18 mouse cellular contexts compared by ENCODE assay signal in the genomic region with DNA sequence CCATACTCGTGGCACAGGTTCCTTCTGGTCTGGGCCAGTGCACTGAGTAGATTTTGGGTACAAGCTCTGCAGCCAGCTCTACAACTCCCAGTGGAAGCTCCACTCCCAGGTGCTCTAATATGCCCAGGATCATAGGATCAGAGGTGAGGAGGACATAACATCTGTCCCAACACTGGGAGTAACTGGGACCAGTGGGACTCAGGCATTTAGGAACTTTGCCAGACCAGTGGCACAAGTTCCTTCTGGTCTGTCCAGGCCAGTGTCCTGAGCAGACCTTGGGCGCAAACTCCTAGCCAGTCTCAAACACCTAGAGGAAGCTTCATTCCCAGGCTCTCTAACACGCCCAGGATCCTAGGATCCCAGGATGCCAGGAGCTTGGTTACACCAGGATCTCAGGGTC.
DNase-seq lines count a peak whose midpoint lies in the region; TF ChIP-seq lines count a peak whose summit lies in the region.
"Had no signal": no experiment of that assay in that cellular context is flagged by ENCODE, and none has a peak within 500 bp of the region (broad histone marks: within the 10 kb centered on the region; RNA-seq: fewer than 3 reads in every experiment).

No protein-coding gene starts in this region.

- no peak for TF ChIP-seq CTCF in gastrocnemius, adult 2 months (IDR thresholded peaks at IDR 0.05)
- no peak for TF ChIP-seq CTCF in kidney, adult 2 months (conservative IDR thresholded peaks at IDR 0.05; ENCODE audit: insufficient read depth, insufficient read length, low read depth, low read length)
- no peak for TF ChIP-seq CTCF in liver, adult 2 months (IDR thresholded peaks at IDR 0.05; ENCODE audit: low read depth, low read length)
- no peak for TF ChIP-seq CTCF in left cerebral cortex, adult 2 months (IDR thresholded peaks at IDR 0.05)

- no peak for DNase-seq in gastrocnemius, adult 2 months
- no peak for DNase-seq in gastrocnemius, adult 8-10 months (ENCODE audit: low spot score in 2 of 2)
- no peak for DNase-seq in kidney, adult 2 months
- DNase-seq in kidney, adult 18-20 months, result no peak
- DNase-seq in liver, adult 2 months (ENCODE audit: extremely low read depth, low read depth, low spot score), result peak; percentile 58
- no peak for DNase-seq in liver
- no peak for DNase-seq in left cerebral cortex, adult 2 months (ENCODE audit: extremely low spot score in 1 of 2, low spot score in 2 of 2)
- DNase-seq: adrenal gland, adult 8-10 months; cerebellum, adult 9-10 months; cerebellum, postnatal 14 days; gastrocnemius, postnatal 25 days; heart, postnatal 14 days; heart, postnatal 4 days had no signal

- H3K9ac ChIP-seq in liver, adult 2 months (ENCODE audit: low read depth, low read length), result no peak overlapping the region
- H3K9ac ChIP-seq: forebrain, embryonic 13.5 days; heart, embryonic 13.5 days; hindbrain, embryonic 14.5 days had no signal

- no peaks in the 10 kb centered on the region for H3K36me3 ChIP-seq in kidney, adult 2 months (ENCODE audit: control insufficient read depth, insufficient read depth, low read length)
- no peaks in the 10 kb centered on the region for H3K36me3 ChIP-seq in liver, adult 2 months (ENCODE audit: control insufficient read depth, insufficient read depth, low read length)

- intact Hi-C loops in gastrocnemius, adult 2 months (cut with DNase I), result no loop called here
- intact Hi-C loops in left cerebral cortex, adult 2 months (cut with DNase I), result no loop called here

- peaks cover 17% of the 10 kb centered on the region; the same call in 1 of the 2 replicates for H3K79me2 ChIP-seq in liver, adult 2 months (ENCODE audit: control insufficient read depth, insufficient read depth, low read length)

- no peak for TF ChIP-seq POLR2A in kidney, adult 2 months (IDR thresholded peaks at IDR 0.05; ENCODE audit: low read depth, low read length)
- TF ChIP-seq POLR2A in liver, adult 2 months (IDR thresholded peaks at IDR 0.05; ENCODE audit: extremely low read depth, insufficient read depth, low read length), result no peak

- WGBS in kidney, adult 2 months, result 67% methylated on average over 3 of the region's 3 CpGs
- 88% methylated on average over 3 of the region's 3 CpGs for WGBS in liver, adult 2 months

- no peaks in the 10 kb centered on the region for H3K27me3 ChIP-seq in kidney, adult 2 months (replicated peaks; ENCODE audit: control insufficient read depth, insufficient read depth, low read length)
- no peaks in the 10 kb centered on the region for H3K27me3 ChIP-seq in liver, adult 2 months (ENCODE audit: control insufficient read depth, insufficient read depth, low read length)
- H3K27me3 ChIP-seq: forebrain, embryonic 13.5 days; heart, embryonic 13.5 days had no signal

- no peak overlapping the region for H3K4me3 ChIP-seq in gastrocnemius, adult 2 months
- H3K4me3 ChIP-seq in kidney, adult 2 months (ENCODE audit: insufficient read depth, low read depth, low read length), result no peak overlapping the region
- no peak overlapping the region for H3K4me3 ChIP-seq in liver, adult 2 months (ENCODE audit: insufficient read depth, low read depth, low read length)
- no peak overlapping the region for H3K4me3 ChIP-seq in left cerebral cortex, adult 2 months
- H3K4me3 ChIP-seq: forebrain, embryonic 10.5 days; forebrain, embryonic 13.5 days; heart, embryonic 13.5 days had no signal

- peak overlapping the region; percentile 58 for H3K27ac ChIP-seq in gastrocnemius, adult 2 months
- peak overlapping the region; percentile 56 for H3K27ac ChIP-seq in kidney, adult 2 months (ENCODE audit: insufficient read depth, low read depth, low read length)
- 0 out of 2 replicates have a peak overlapping the region, but pooled peaks have one; percentile 30 for H3K27ac ChIP-seq in liver, adult 2 months (replicated peaks; ENCODE audit: insufficient read depth, low read depth, low read length)
- no peak overlapping the region for H3K27ac ChIP-seq in left cerebral cortex, adult 2 months
- H3K27ac ChIP-seq: forebrain, embryonic 10.5 days; forebrain, embryonic 13.5 days; heart, embryonic 13.5 days; hindbrain, embryonic 14.5 days; hindbrain, postnatal 0 days had no signal

- H3K4me1 ChIP-seq in kidney, adult 2 months (ENCODE audit: control insufficient read depth, insufficient read depth, low read length), result peaks cover 25% of the 10 kb centered on the region
- peaks cover 16% of the 10 kb centered on the region for H3K4me1 ChIP-seq in liver, adult 2 months (ENCODE audit: control insufficient read depth, insufficient read depth, low read length)
